Mouse (Mus musculus) CH12.LX (cell line): ENCODE measurements around the gene Sypl. TPM values are rescaled to one million over a fixed set of nuclear protein-coding genes. Genes with fewer than 3 reads are reported as not detected.

Source experiments
- DNase-seq: peaks from one replicate; pipeline ENCODE4 v3.0.0-alpha.2; 2013; ENCODE audit errors: extremely low read depth
- H3K27ac ChIP-seq: 2 replicates; pipeline ENCODE4 v1.5.1; 2012; ENCODE audit warnings: low read depth, mild to moderate bottlenecking, control low read depth, moderate library complexity; ENCODE audit not compliant: insufficient read depth
- H3K27me3 ChIP-seq: replicated peaks from 2 replicates; pipeline ENCODE3; 2012; ENCODE audit warnings: inconsistent platforms
- H3K36me3 ChIP-seq, 2 experiments: replicated peaks in 1 of 2; 2 replicates each; pipeline versions ENCODE3 to v1.6.1; 2012; ENCODE audit warnings: inconsistent platforms in 1 of 2, low read length in 1 of 2, mild to moderate bottlenecking in 1 of 2, mixed read lengths in 1 of 2, moderate library complexity in 1 of 2; ENCODE audit not compliant: control insufficient read depth in 1 of 2, insufficient read depth in 1 of 2
- H3K4me1 ChIP-seq, 2 experiments: 2 replicates each; pipeline ENCODE4 v1.6.1; 2012; ENCODE audit warnings: inconsistent platforms in 1 of 2, moderate library complexity in 1 of 2; ENCODE audit not compliant: insufficient read depth in 2 of 2, control insufficient read depth in 1 of 2
- H3K4me2 ChIP-seq: 2 replicates; pipeline ENCODE4 v1.6.1; 2012; ENCODE audit warnings: low read depth, mild to moderate bottlenecking, control low read depth; ENCODE audit not compliant: poor library complexity, insufficient read depth, severe bottlenecking
- H3K4me3 ChIP-seq, 3 experiments: fragments of 150-350 bp in 1 of 3; sonication (generic) in 1 of 3; replicated peaks in 1 of 3; 2 replicates each; pipeline versions ENCODE3 to v1.5.1; 2011 to 2012; ENCODE audit warnings: low read depth in 2 of 3, low read length in 2 of 3, mild to moderate bottlenecking in 2 of 3, moderate library complexity in 2 of 3, control low read depth in 1 of 3, improper control_type of control experiment in 1 of 3, inconsistent platforms in 1 of 3, mixed read lengths in 1 of 3; ENCODE audit not compliant: poor library complexity in 1 of 3
- H3K79me2 ChIP-seq: replicated peaks from 2 replicates; pipeline ENCODE4 v1.6.1; 2012; ENCODE audit warnings: mild to moderate bottlenecking, moderate library complexity; ENCODE audit not compliant: control insufficient read depth, poor library complexity, insufficient read depth, severe bottlenecking; ENCODE audit errors: extremely low read depth
- H3K9ac ChIP-seq: 2 replicates; pipeline ENCODE4 v1.6.1; 2012; ENCODE audit warnings: low read depth, mild to moderate bottlenecking, control low read depth, moderate library complexity; ENCODE audit not compliant: insufficient read depth
- H3K9me3 ChIP-seq: replicated peaks from 2 replicates; pipeline ENCODE3; 2012; ENCODE audit warnings: low read length, inconsistent platforms, mixed read lengths
- BHLHE40 ChIP-seq: IDR thresholded peaks from 2 replicates; pipeline ENCODE4 v1.6.1; 2011; ENCODE audit warnings: mild to moderate bottlenecking, low read depth, low read length, improper control_type of control experiment
- CHD1 ChIP-seq: IDR thresholded peaks from 2 replicates; pipeline ENCODE4 v1.6.1; 2012; ENCODE audit warnings: low read depth, low read length, improper control_type of control experiment, inconsistent platforms
- CHD2 ChIP-seq: IDR thresholded peaks from 2 replicates; pipeline ENCODE4 v1.6.1; 2011; ENCODE audit warnings: low read length, improper control_type of control experiment
- CTCF ChIP-seq, 2 experiments: IDR thresholded peaks in 1 of 2; conservative IDR thresholded peaks in 1 of 2; 2 replicates each; pipeline ENCODE4 v1.5.1; 2011 to 2012; ENCODE audit warnings: low read depth in 2 of 2, low read length in 2 of 2, improper control_type of control experiment in 1 of 2, inconsistent platforms in 1 of 2, mild to moderate bottlenecking in 1 of 2, moderate library complexity in 1 of 2
- E2F4 ChIP-seq: IDR thresholded peaks from 2 replicates; pipeline ENCODE4 v1.6.1; 2011; ENCODE audit warnings: low read depth, low read length, improper control_type of control experiment; ENCODE audit not compliant: insufficient replicate concordance
- ELF1 ChIP-seq: IDR thresholded peaks from 2 replicates; pipeline ENCODE4 v1.6.1; 2014; ENCODE audit warnings: low read depth, mild to moderate bottlenecking, inconsistent platforms, low read length, improper control_type of control experiment
- EP300 ChIP-seq: IDR thresholded peaks from 2 replicates; pipeline ENCODE4 v1.6.1; 2011; ENCODE audit warnings: low read length, improper control_type of control experiment
- ETS1 ChIP-seq: conservative IDR thresholded peaks from 2 replicates; pipeline ENCODE4 v1.6.1; 2012; ENCODE audit warnings: low read depth, mild to moderate bottlenecking, inconsistent platforms, low read length, improper control_type of control experiment, moderate library complexity
- GABPA ChIP-seq: IDR thresholded peaks from 2 replicates; pipeline ENCODE4 v1.6.1; 2012; ENCODE audit warnings: low read depth, low read length, improper control_type of control experiment, inconsistent platforms; ENCODE audit not compliant: insufficient replicate concordance
- HCFC1 ChIP-seq: IDR thresholded peaks from 2 replicates; pipeline ENCODE4 v1.6.1; 2012; ENCODE audit warnings: low read depth, mild to moderate bottlenecking, inconsistent platforms, low read length, improper control_type of control experiment
- IRF4 ChIP-seq: IDR thresholded peaks from 2 replicates; pipeline ENCODE4 v1.6.1; 2014; ENCODE audit warnings: low read depth, mild to moderate bottlenecking, inconsistent platforms, low read length, improper control_type of control experiment
- JUN ChIP-seq: IDR thresholded peaks from 2 replicates; pipeline ENCODE4 v1.6.1; 2011; ENCODE audit warnings: low read depth, mild to moderate bottlenecking, low read length, improper control_type of control experiment, moderate library complexity; ENCODE audit not compliant: insufficient read depth
- JUND ChIP-seq: conservative IDR thresholded peaks from 2 replicates; pipeline ENCODE4 v1.6.1; 2011; ENCODE audit warnings: low read depth, low read length, improper control_type of control experiment
- KAT2A ChIP-seq: IDR thresholded peaks from 2 replicates; pipeline ENCODE4 v1.6.1; 2012; ENCODE audit warnings: low read length, improper control_type of control experiment, inconsistent platforms; ENCODE audit not compliant: insufficient replicate concordance
- MAFK ChIP-seq: IDR thresholded peaks from 2 replicates; pipeline ENCODE4 v1.6.1; 2011; ENCODE audit warnings: low read length, improper control_type of control experiment; ENCODE audit not compliant: insufficient replicate concordance
- MAX ChIP-seq: IDR thresholded peaks from 2 replicates; pipeline ENCODE4 v1.6.1; 2011; ENCODE audit warnings: low read length, improper control_type of control experiment
- MAZ ChIP-seq: IDR thresholded peaks from 2 replicates; pipeline ENCODE4 v1.6.1; 2012; ENCODE audit warnings: low read depth, mild to moderate bottlenecking, inconsistent platforms, low read length, improper control_type of control experiment, moderate library complexity
- MEF2A ChIP-seq: IDR thresholded peaks from 2 replicates; pipeline ENCODE4 v1.6.1; 2014; ENCODE audit warnings: low read depth, mild to moderate bottlenecking, inconsistent platforms, low read length, improper control_type of control experiment, borderline replicate concordance
- MXI1 ChIP-seq: IDR thresholded peaks from 2 replicates; pipeline ENCODE4 v1.6.1; 2011; ENCODE audit warnings: mild to moderate bottlenecking, low read depth, low read length, improper control_type of control experiment
- MYC ChIP-seq: IDR thresholded peaks from 2 replicates; pipeline ENCODE4 v1.6.1; 2011; ENCODE audit warnings: low read depth, mild to moderate bottlenecking, improper control_type of control experiment, low read length
- NELFE ChIP-seq: IDR thresholded peaks from 2 replicates; pipeline ENCODE4 v1.6.1; 2011; ENCODE audit warnings: low read depth, low read length, improper control_type of control experiment
- NRF1 ChIP-seq: IDR thresholded peaks from 2 replicates; pipeline ENCODE4 v1.6.1; 2014; ENCODE audit warnings: low read depth, mild to moderate bottlenecking, inconsistent platforms, low read length, improper control_type of control experiment, moderate library complexity
- PAX5 ChIP-seq: IDR thresholded peaks from 2 replicates; pipeline ENCODE4 v1.6.1; 2012; ENCODE audit warnings: low read length, inconsistent platforms, mixed read lengths
- POLR2A ChIP-seq: IDR thresholded peaks from 2 replicates; pipeline ENCODE4 v1.6.1; 2011; ENCODE audit warnings: low read depth, mild to moderate bottlenecking, improper control_type of control experiment, low read length
- POLR2AphosphoS2 ChIP-seq: IDR thresholded peaks from 2 replicates; pipeline ENCODE4 v1.6.1; 2011; ENCODE audit warnings: low read depth, low read length, improper control_type of control experiment
- RAD21 ChIP-seq: IDR thresholded peaks from 2 replicates; pipeline ENCODE4 v1.6.1; 2011; ENCODE audit warnings: low read depth, mild to moderate bottlenecking, low read length, improper control_type of control experiment, moderate library complexity
- RCOR1 ChIP-seq: conservative IDR thresholded peaks from 2 replicates; pipeline ENCODE4 v1.6.1; 2012; ENCODE audit warnings: low read depth, mild to moderate bottlenecking, inconsistent platforms, low read length, improper control_type of control experiment
- SIN3A ChIP-seq: IDR thresholded peaks from 2 replicates; pipeline ENCODE4 v1.6.1; 2012; ENCODE audit warnings: low read length, improper control_type of control experiment, inconsistent platforms
- SMC3 ChIP-seq: IDR thresholded peaks from 2 replicates; pipeline ENCODE4 v1.6.1; 2011; ENCODE audit warnings: low read depth, low read length, improper control_type of control experiment
- TBP ChIP-seq: conservative IDR thresholded peaks from 2 replicates; pipeline ENCODE4 v1.6.1; 2011; ENCODE audit warnings: low read depth, low read length, improper control_type of control experiment
- TCF12 ChIP-seq: IDR thresholded peaks from 2 replicates; pipeline ENCODE4 v1.6.1; 2014; ENCODE audit warnings: low read depth, mild to moderate bottlenecking, inconsistent platforms, low read length, improper control_type of control experiment
- UBTF ChIP-seq: IDR thresholded peaks from 2 replicates; pipeline ENCODE4 v1.6.1; 2012; ENCODE audit warnings: low read depth, mild to moderate bottlenecking, inconsistent platforms, low read length, improper control_type of control experiment, moderate library complexity
- USF1 ChIP-seq: IDR thresholded peaks from 2 replicates; pipeline ENCODE4 v1.6.1; 2014; ENCODE audit warnings: low read depth, mild to moderate bottlenecking, inconsistent platforms, low read length, improper control_type of control experiment
- USF2 ChIP-seq: conservative IDR thresholded peaks from 2 replicates; pipeline ENCODE4 v1.6.1; 2011; ENCODE audit warnings: low read depth, low read length, improper control_type of control experiment
- ZC3H11A ChIP-seq: IDR thresholded peaks from 2 replicates; pipeline ENCODE4 v1.6.1; 2012; ENCODE audit warnings: low read depth, mild to moderate bottlenecking, inconsistent platforms, low read length, improper control_type of control experiment
- ZKSCAN1 ChIP-seq: IDR thresholded peaks from 2 replicates; pipeline ENCODE4 v1.6.1; 2012; ENCODE audit warnings: low read depth, inconsistent platforms, low read length, improper control_type of control experiment, borderline replicate concordance
- ZMIZ1 ChIP-seq: IDR thresholded peaks from 2 replicates; pipeline ENCODE4 v1.6.1; 2012; ENCODE audit warnings: low read depth, mild to moderate bottlenecking, inconsistent platforms, low read length, improper control_type of control experiment
- ZNF384 ChIP-seq: IDR thresholded peaks from 2 replicates; pipeline ENCODE4 v1.6.1; 2012; ENCODE audit warnings: low read depth, low read length, improper control_type of control experiment, inconsistent platforms
- dilution Hi-C: fragments of 300-500 bp; cut with MboI; formaldehyde crosslinking; loops from 2 replicates; pipeline ENCODE4 v1.14.3; 2020; ENCODE audit warnings: low sequenced_read_pairs; ENCODE audit not compliant: extremely low pct_unique_long_range_greater_than_20kb, extremely low pct_ligation_motif_present
- in situ Hi-C: fragments of 300-500 bp; cut with MboI; formaldehyde crosslinking; loops from 3 replicates; pipeline ENCODE4 v1.14.3; 2019; ENCODE audit warnings: low sequenced_read_pairs, low pct_ligation_motif_present, low pct_unique_long_range_greater_than_20kb, mixed read lengths
- polyA plus RNA-seq: library from polyadenylated mRNA; unstranded; fragments of >175 nt; gene quantifications from 2 replicates; pipeline ENCODE4 v1.2.1, GENCODE M21; 2012; ENCODE audit warnings: low read depth; ENCODE audit not compliant: insufficient read length
- total RNA-seq, 2 experiments: library from RNA; depleted of rRNA; stranded (reverse); fragments of 300-350 nt in 1 of 2; fragments of >200 nt in 1 of 2; gene quantifications; 2 replicates each; pipeline ENCODE4 v1.2.3; 2012 to 2014

Gene Sypl
- total RNA-seq (2012; rRNA removed) (7.5 and 8.5 TPM in 2 replicates), total RNA-seq (2014; rRNA removed) (25.8 and 29.1 TPM in 2 replicates), polyA plus RNA-seq (33.4 and 37.8 TPM in 2 replicates)

GRCm38 (mm10) chr12:32953596-32954215, at the start of gene Sypl:
Sypl (plus strand) TSS chr12:32953891.
- DNase-seq = peak; percentile 98
- peak within 1 kb of the TSS; percentile 51 for H3K27ac ChIP-seq
- no peaks in the 10 kb centered on the region for H3K9me3 ChIP-seq
- peak within 1 kb of the TSS; percentile 51 for H3K9ac ChIP-seq
- H3K4me3 ChIP-seq = peak within 1 kb of the TSS; percentile 69 to 77 (median 74)
- TF ChIP-seq PAX5 (no peak), GABPA (no peak), UBTF (no peak), POLR2AphosphoS2 (no peak), POLR2A (peak; percentile 54), BHLHE40 (no peak), E2F4 (no peak), TCF12 (no peak), CHD1 (no peak), MEF2A (no peak), NELFE (no peak), JUND (no peak), ETS1 (no peak), ZNF384 (no peak), MYC (no peak), CHD2 (no peak), RCOR1 (no peak), IRF4 (no peak), RAD21 (no peak), MAFK (no peak), ZMIZ1 (no peak), ELF1 (peak; percentile 74), HCFC1 (no peak), MAX (0 out of 2 replicates have a peak, but pooled peaks have one; percentile 12), EP300 (no peak), NRF1 (peak; percentile 85), SIN3A (peak; percentile 86), USF2 (no peak), SMC3 (no peak), KAT2A (no peak), USF1 (no peak; the same call in 1 of the 2 replicates), CTCF (conservative IDR thresholded peaks at IDR 0.05 in 1 of 2, IDR thresholded peaks at IDR 0.05 in 1 of 2; ENCODE audit: low read depth in 2 of 2, low read length in 2 of 2) (no peak), TBP (0 out of 2 replicates have a peak, but pooled peaks have one; percentile 26), MXI1 (peak; percentile 87; the same call in 1 of the 2 replicates), MAZ (no peak), ZC3H11A (no peak), JUN (no peak), ZKSCAN1 (no peak)
- H3K36me3 ChIP-seq = peaks cover 0 to 2% of the 10 kb centered on the region in 2 experiments
- no peaks in the 10 kb centered on the region for H3K27me3 ChIP-seq
- in situ Hi-C loops = loop anchor here (5.0 kb wide), 1 partner anchor 59 kb away; no protein-coding TSS in a partner anchor
- peak within 1 kb of the TSS; percentile 88 for H3K4me2 ChIP-seq
- dilution Hi-C loops = no loop called here
- H3K4me1 ChIP-seq = peaks cover 2 to 28% of the 10 kb centered on the region in 2 experiments
- peaks cover 5% of the 10 kb centered on the region; the same call in 1 of the 2 replicates for H3K79me2 ChIP-seq
